Mouse (Mus musculus): Measurements from ENCODE around the gene Cyp2t4.

The Cyp2t4 gene

GRCm38 (mm10) chr7:27153205-27153764 lies at the start of gene Cyp2t4:
TSS of gene Cyp2t4 (plus strand) at chr7:27153714.
- DNase-seq (ENCODE audit: low spot score in 2 of 2), result peak in 1 of 2 experiments; percentile 30

GRCm38 (mm10) chr7:27104882-27105281 lies 48.6 kb upstream of the Cyp2t4 start:
- no peak for DNase-seq (ENCODE audit: low spot score in 2 of 2)

- DNase-seq (ENCODE audit: low spot score in 2 of 2), result no peak
These were observed 43.2 kb upstream of the Cyp2t4 start for GRCm38 (mm10) chr7:27110327-27110726.

GRCm38 (mm10) chr7:27111038-27111437 lies 42.5 kb upstream of the Cyp2t4 start:
- DNase-seq (ENCODE audit: low spot score in 2 of 2), result no peak

GRCm38 (mm10) chr7:27111987-27112386 lies 41.5 kb upstream of the Cyp2t4 start:
- no peak for DNase-seq (ENCODE audit: low spot score in 2 of 2)

- no peak for DNase-seq (ENCODE audit: low spot score in 2 of 2)
These were observed 35.4 kb upstream of the Cyp2t4 start for GRCm38 (mm10) chr7:27118033-27118511.

- DNase-seq (ENCODE audit: low spot score in 2 of 2), result no peak
These were observed 33.8 kb upstream of the Cyp2t4 start, which contains the start of gene Cyp2f2 for GRCm38 (mm10) chr7:27119676-27120075. TSS of gene Cyp2f2 (plus strand) at chr7:27119909.

- no peak for DNase-seq (ENCODE audit: low spot score in 2 of 2)
These were observed 29.1 kb upstream of the Cyp2t4 start for GRCm38 (mm10) chr7:27124305-27124832.

- no peak for DNase-seq (ENCODE audit: low spot score in 2 of 2)
These were observed 28.5 kb upstream of the Cyp2t4 start for GRCm38 (mm10) chr7:27124969-27125368.

- peak; percentile 53 to 60 for DNase-seq (ENCODE audit: low spot score in 2 of 2)
These were observed 25.4 kb upstream of the Cyp2t4 start for GRCm38 (mm10) chr7:27128162-27128561.

GRCm38 (mm10) chr7:27128946-27129345 lies 24.6 kb upstream of the Cyp2t4 start:
- DNase-seq (ENCODE audit: low spot score in 2 of 2), result no peak

- DNase-seq (ENCODE audit: low spot score in 2 of 2), result no peak
These were observed 23.7 kb upstream of the Cyp2t4 start for GRCm38 (mm10) chr7:27129811-27130210.

GRCm38 (mm10) chr7:27130521-27131370 lies 22.8 kb upstream of the Cyp2t4 start:
- no peak for DNase-seq (ENCODE audit: low spot score in 2 of 2)

- DNase-seq (ENCODE audit: low spot score in 2 of 2), result no peak
These were observed 22.1 kb upstream of the Cyp2t4 start for GRCm38 (mm10) chr7:27131387-27131786.

- DNase-seq (ENCODE audit: low spot score in 2 of 2), result peak; percentile 47 to 75
These were observed 20.9 kb upstream of the Cyp2t4 start for GRCm38 (mm10) chr7:27132588-27132987.

- no peak for DNase-seq (ENCODE audit: low spot score in 2 of 2)
These were observed 20.4 kb upstream of the Cyp2t4 start for GRCm38 (mm10) chr7:27133156-27133555.

- no peak for DNase-seq (ENCODE audit: low spot score in 2 of 2)
These were observed 19.8 kb upstream of the Cyp2t4 start for GRCm38 (mm10) chr7:27133757-27134156.

GRCm38 (mm10) chr7:27136410-27136996 lies 17.0 kb upstream of the Cyp2t4 start:
- DNase-seq (ENCODE audit: low spot score in 2 of 2), result no peak

GRCm38 (mm10) chr7:27156005-27156404 lies 2.5 kb downstream of the Cyp2t4 start:
- DNase-seq (ENCODE audit: low spot score in 2 of 2), result peak in 1 of 2 experiments; percentile 69

- no peak for DNase-seq (ENCODE audit: low spot score in 2 of 2)
These were observed 4.7 kb downstream of the Cyp2t4 start for GRCm38 (mm10) chr7:27158171-27158570.

GRCm38 (mm10) chr7:27159256-27159655 lies 5.7 kb downstream of the Cyp2t4 start:
- DNase-seq (ENCODE audit: low spot score in 2 of 2), result no peak

- peak; percentile 85 to 91 for DNase-seq (ENCODE audit: low spot score in 2 of 2)
These were observed 6.4 kb downstream of the Cyp2t4 start for GRCm38 (mm10) chr7:27159882-27160281.
